Mouse (Mus musculus) urinary bladder, adult 18-20 months (tissue): ENCODE results near the gene Crybb1.

Source experiments
- DNase-seq, 2 experiments: peaks; one replicate each; pipeline ENCODE4 v3.0.0; 2022; ENCODE audit warnings: low spot score in 2 of 2, mixed read lengths in 2 of 2

The Crybb1 gene

DNA sequence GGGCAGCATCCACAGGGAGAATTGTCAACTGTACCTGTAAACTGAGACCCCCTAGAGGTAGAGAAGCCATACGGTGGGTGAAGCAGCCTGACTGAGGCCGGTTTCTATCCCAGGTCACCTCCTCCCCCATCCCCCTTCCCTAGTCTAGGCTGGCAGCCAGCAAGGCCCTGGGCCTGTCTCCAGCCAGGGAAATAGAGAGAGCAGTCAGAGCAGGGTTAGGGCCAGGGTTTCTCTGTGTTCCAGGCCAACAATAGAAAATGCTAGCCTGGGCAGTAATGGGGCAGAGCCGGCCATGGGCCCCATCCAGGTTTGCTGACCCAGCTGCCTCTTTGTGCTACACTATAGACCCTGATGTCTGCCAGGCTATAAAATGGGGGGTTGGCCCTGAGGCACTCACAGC, at the start of gene Crybb1:
Gene Crybb1, plus strand, starts transcription at position 390 of the 400 bp plus-strand sequence.
- no peak for DNase-seq

DNA sequence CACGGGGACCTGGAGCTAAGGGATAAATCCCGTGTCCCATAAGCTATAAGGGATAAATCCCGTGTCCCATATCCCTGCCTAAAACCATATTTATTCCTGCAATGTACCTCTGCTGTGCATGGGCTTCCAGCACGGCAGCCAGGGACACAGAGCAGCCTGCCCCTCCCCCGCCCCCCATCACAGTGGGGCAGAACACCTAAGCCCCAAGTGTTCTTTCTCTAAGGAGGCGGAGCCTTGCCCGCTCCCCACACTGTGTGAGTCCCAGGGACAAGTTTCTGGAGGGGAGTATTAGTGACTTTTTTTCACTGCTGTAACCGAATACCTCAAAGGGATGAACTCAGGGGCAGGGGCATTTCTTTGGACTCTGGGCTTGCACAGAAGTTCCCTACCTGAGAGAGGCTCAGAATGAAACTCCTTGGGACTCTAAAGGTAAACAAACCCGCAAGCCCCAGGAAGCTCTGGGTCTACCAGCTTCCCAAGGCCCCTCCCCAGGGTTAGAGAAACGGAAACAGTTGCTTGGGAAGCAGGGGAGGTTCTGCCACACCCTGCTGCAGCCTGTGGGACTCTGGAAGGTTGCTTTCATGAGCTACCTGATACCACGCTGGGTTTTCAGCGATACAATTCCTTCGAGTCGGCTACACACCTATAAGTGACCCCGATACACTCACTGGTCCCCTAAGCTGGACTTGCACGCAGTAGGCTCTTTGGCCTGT, 48.9 kb upstream of the Crybb1 start:
- DNase-seq = no peak

DNA sequence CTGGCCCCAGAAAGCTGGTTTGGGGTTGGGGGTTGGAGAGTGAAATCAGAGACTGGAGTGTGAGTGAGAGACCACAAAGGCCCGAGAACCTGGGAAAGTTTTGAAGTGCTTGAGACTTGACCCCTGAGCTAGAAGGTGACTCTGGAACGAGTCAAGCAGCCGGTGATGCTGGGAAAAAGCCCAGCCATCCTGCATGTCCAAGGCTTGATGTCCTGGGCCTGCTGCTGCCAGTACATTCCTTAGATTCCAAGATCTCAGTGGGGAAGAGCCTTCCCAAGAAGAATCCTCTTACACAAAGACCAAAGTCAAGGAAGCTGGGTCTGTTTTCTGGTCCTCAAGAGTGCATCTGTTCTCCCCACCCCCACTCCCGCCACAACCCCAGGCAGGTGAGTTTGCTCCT, 47.3 kb upstream of the Crybb1 start:
- DNase-seq = no peak

DNA sequence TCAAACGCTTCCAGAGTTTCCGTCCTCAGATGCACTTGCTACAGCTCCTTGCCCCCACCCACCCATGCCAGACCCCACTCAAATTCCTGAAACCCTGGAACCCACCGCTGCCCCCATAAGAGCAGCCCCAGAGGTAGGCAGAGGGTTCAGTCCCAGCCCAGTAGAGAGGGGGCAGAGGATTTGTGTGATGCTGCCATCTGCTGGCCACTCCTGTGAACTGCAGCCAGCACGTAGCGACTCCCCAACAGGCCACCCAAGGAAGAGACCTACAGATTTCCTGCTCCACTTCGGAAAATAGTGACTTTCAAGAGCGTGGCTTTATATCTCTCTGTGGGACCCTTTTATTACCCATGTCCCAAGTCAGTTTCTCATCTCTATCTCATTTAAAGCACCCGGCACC, 45.5 kb upstream of the Crybb1 start:
- peak in 1 of 2 experiments; percentile 28 for DNase-seq

DNA sequence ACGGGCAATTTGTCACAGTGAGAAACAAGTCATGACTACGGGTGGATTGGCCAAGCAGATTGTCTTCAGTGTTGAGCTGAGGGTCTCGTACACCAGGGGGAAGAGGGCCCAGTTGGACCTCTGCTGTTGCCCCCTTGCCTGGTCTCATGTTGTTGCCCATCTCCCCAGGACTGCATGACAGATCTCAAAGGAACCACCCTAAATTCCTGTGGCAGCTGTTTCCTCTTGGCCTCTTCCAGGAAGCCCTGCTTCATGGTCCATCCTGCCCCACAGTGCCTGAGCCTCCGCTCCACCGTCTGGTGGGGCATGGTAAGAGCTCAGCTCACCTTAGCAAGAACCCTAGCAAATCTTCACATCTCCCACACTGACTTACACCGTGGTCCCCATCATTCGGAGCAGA, 43.7 kb upstream of the Crybb1 start:
- DNase-seq = no peak

DNA sequence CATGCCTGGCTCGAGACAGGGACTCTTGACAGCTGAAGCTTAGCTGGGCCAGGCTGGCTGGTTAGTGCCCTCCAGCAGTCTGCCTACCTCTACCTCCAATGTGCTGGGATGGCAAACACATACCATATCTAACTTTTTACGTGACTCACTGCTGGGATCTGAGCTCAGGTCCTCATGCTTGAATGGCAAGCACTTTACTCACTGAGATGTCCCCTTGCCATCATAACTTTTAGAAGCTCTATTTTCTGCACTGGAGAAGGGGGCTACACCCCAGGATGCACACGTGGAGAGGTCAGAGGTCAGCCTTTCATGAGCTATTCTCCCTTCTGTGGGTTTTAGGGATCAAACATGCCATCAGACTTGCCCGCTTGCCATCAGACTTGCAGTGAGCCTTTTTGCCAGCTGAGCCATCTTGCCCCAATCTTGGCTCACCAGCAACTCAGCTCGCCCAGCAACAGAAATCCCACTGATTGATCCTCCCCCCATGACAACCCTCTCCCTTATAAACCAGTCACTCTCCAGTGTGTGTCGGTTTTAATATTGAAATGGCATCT, 42.8 kb upstream of the Crybb1 start:
- no peak for DNase-seq

DNA sequence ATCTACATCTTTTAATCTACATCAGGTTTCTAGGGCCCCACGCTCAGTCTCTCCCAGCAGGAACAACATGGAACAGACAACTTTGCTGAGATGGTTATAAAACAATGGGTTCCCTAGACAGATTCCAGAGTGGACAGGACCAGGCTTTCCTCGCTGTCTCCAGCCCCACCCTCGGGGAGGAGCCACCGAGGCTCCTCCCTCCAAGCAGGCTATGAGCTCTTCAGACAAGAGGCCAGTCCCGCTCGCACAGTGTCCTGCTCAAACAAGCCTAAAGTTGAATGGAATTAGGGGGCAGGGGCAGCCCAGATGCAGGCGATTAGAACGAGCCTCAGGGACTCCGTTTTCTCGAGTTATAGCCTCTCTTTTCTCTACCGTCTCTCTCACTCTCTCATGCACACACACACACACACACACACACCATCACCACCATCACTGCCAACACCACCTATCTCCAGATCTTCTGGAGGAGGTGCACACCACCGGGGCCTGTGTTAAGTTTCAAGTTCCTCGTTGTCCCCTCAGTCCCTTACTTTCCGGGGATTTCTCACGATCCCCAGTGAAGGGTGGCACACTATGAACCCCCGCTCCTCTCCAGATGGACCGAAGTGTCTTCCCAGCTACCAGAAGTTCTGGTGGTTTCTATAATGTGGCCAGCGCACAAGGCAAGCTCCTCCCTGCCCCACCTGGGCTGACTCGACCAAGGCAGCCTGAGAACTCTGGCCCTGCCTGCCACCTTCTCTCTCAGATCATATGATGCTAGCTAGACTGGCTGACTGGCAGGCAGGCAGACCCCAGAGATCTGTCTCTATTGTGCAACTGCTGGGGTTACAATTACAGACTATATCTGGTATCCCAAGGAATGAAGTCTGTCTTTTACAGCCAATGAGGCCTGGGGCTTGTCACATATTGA, 42.0 kb upstream of the Crybb1 start:
- no peak for DNase-seq

DNA sequence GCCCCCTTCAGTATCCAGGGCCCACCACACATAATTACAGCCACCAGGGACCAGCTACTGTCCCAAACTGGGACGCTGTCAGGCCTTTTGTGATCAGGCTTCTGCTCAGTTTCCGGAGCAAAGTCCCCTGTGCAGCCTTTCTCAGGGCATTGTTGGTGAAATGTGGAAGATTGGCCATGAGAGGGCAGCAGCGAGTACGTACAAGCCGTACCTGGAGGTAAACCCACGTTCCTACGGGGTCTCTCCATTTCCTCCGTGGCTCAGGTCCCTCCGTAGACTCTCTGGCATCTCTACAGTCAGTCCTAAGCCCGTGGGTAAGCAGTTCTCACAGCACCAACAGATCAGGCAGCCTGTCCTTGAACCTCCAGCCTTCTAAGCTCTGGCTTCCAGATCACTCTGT, 41.2 kb upstream of the Crybb1 start:
- DNase-seq = peak in 1 of 2 experiments; percentile 38

DNA sequence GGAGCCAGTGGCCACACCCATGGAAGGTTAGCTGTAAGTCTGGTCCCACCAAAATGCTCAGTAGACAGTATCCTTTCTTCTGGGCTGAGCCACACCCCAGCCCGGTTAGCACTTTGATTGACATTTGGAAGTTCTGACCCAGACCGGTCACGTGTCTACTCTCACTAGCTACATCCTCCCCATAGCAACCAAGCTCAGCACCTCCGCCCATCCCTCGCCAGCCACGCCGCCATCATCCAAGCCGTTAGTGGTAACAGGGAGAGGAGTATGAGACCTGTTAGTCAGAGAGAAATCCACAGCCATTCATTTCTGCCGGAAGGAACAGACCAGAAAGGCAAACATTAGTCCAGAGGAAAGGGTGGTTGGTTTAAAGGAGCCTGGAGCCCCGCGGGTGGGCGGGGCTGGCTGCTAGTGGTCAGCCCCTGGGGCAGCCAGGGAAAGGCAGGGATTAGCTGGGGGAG, 40.3 kb upstream of the Crybb1 start:
- DNase-seq = no peak

DNA sequence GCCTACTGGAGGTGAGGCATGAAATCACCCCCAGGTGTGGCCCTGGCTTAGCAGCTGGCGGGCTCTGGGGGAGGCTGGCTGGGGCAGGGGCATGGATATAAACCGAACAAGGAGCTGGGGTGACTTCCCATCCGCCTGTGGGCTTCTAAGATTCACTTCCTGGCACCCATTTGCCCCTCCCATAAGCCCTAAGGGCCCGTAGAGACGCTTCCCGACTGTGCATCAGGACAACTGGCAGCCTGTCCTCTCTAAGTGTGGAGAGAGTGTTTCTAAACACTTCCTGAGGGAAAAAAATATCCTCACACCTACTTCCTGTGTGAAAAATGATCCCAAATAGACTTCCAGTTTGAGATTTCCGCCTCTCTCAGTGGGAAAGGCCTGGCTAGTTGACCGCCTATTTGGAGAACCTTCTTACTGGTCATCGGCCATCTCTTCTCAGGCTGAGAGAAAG, 39.8 kb upstream of the Crybb1 start:
- no peak for DNase-seq

DNA sequence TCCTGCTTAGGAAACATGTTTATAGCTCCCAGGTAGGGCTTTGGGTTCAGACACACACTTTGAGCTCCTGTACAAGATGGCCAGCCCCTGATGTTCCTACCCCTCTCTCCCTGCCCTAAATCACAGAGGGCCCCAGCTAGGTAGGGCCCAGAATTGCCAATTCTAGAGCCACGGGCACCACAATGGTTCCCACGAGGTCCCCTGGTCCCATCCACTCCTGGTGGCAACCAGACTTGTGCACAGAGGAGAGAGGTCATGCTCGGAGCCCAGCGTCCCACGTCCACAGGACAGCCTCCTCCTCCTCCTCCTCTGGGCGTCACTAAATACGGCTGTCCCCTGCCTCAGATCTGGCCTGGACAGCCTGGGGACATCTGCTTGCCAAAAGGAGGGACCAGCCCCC, 39.3 kb upstream of the Crybb1 start:
- no peak for DNase-seq

DNA sequence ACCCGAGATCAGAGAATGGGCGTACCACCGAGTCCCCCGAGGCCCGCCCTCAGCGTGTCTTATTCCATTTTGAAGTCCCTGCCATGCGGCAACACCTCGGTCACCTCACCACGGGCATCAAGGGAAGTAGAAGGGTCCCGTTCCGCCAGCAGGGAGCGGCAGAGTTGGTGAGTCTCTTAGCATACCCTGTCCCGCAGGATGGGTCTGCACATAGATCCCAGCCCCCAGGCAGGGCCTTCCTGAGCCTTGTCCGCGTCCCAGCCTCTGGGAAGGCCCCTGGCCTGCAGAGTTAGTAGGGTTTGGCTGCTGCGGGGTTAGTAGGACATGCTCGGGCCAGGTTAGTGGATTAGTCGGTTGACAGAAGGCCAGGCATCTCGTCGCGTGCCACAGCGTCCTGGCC, 38.6 kb upstream of the Crybb1 start:
- no peak for DNase-seq

DNA sequence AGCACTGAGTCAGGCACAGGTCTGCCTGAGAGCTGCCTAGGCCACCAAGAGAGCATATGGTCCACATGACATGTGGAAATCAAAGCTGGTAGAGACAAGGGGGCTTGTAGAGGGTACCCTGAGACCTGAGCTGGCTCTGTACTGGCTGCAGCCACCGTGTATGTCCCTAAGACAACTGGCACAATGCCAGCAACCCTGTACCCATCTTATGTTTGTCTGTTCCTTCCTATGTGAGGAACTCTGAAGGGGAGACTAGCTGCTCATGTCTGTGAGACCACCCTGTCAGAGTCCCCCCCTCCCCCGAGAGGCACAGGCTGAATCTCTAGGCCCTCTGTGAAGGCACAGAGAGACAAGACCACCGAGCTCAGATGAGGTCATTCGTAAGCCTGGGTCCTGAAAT, 36.9 kb upstream of the Crybb1 start:
- no peak for DNase-seq

DNA sequence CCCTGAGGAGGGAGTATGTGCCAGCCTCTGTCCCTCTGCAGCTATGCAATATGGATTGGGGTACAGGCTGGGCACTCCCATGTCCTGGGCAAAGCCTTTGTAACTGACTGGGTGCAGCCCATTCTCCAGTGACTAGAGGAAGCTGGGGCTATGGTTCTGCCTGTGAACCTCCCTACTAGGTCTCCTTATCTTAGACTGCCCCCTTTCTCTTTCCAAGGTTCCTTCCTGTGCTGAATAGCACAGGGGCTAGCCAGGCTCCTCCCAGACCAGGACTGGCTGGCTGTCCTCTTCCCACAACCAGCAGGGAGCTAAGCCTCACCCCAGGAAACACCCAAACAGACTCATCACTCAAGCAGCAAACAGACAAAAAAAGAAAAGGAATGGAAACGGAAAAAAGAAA, 36.2 kb upstream of the Crybb1 start:
- DNase-seq = no peak

DNA sequence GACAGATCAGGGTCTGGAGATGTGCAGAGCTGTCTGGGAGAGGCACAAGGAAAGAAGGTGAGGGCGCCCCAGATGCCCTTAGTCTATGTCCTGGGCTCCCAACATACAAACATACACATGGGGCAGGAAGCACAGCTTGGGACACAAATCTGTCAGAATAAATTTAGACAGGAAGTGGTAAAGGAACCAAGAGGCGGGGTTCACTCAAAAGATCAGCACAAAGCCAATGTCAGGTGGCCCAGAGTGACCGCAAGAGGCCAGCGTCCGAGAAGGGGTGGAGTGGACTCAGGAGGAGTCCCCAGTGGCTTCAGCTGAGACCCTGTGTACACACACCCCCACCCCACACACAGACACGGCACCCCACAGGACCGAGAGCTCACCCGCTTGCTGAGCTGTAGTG, 35.4 kb upstream of the Crybb1 start:
- DNase-seq = no peak

DNA sequence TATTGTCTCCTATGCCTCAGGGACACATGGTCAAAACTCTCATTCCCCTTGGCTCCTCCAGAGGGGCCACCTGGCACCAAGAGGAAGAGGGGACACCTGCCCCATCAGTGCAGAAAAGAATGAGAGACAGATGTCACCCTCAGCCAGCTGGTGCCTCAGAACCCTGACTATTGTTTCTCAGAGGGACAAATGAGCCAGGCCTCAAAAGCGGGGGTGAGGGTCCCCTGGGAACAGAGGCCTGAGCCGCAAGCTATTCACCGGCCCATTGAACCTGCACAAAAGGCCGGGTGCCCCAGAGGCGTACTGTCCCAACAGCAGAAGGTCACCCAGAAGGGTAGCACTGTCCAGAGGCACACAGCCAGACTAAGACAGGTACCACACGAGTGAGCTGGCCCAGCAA, 30.0 kb upstream of the Crybb1 start:
- no peak for DNase-seq

DNA sequence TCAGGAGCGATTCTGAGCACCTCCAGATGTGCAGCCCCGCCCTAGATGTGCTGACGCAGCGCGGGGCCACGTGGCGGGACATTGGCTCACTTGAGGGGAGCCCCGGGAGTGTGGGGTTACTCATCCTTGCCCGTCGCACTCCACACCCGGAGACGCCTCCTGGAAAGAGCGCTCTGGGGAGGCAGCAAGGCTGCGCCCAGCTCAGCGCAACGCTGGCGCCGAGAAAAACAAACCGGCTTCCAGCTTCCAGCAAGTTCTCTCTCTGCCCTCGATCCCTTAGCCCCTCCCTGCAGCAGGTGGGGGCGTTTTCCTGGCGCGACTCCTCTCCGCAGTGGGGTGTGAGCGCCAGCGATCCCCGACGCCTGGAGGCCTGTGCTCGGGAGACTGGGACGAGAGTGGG, 28.3 kb upstream of the Crybb1 start:
- DNase-seq = peak in 1 of 2 experiments; percentile 10

DNA sequence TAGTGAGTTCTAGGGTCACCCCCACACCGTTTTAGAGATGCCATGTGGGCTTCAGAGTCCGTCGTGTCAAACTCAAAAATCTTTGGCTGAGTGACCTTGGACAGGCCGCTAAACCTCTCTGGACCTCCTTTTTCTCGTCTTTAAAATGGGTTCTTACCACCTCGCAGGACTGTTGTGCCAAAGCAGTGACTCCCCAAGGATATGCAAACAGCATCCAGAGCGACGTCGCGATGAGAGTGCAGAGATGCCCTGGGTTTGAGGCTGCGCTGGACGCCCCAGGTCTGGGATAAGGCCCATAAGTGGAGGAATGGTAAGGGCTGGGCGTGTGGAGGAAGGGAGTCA, 27.7 kb upstream of the Crybb1 start:
- DNase-seq = no peak

DNA sequence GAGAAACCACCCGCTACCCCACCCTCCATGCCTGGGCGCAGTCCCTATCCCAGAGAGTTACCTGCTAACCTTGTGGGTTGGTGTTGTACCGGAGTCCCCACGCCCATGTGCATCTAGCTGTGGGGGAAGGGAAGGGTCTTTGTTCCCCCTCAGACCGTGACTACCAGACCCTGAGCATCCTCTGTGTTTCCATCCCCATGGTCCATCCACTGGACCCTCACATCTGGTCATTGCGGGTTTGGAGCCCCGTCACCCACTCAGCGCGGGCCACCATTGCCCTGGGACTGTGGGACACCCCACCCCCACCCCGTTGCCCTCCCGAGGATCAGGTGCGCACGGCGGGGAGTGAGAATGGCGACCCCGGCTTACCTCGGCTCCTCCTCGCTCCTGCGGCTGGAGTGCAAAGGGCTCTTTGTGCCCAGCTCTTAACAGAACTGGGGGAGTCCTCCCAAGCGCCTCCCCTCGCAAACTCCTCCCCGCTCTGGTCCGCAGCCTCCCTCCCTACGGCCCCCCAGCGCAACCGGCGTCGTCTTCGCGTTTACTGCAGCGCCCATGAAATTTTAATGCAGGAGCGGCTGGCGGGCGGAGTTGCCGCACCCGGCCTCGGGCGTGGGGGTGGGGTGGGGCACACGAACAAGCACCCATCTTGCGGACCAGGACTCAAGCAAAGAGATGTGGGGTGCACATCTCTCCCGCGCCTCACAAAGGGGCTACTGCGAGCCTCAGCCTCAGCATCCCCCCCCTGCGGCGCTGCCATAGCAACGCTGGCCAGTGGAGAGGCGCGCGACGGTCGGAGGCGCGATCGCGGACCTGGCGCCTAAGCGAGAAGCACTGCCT, 27.2 kb upstream of the Crybb1 start:
- DNase-seq = no peak

DNA sequence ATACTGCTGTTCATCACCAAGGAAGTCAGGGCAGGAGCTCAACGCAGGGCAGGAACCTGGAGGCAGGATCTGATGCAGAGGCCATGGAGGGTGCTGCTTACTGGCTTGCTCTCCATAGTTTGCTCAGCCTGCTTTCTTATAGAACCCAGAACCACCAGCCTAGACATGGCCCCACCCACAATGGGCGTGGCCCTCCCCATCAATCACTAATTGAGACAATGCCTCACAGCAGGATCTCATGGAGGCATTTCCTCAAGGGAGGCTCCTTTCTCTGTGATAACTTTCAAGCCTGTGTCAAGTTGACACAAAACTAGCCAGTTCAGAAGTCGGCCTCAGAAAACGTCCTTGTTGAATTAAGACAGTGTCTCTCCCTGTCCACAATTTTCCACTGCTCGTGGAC, 19.8 kb upstream of the Crybb1 start:
- DNase-seq = no peak

DNA sequence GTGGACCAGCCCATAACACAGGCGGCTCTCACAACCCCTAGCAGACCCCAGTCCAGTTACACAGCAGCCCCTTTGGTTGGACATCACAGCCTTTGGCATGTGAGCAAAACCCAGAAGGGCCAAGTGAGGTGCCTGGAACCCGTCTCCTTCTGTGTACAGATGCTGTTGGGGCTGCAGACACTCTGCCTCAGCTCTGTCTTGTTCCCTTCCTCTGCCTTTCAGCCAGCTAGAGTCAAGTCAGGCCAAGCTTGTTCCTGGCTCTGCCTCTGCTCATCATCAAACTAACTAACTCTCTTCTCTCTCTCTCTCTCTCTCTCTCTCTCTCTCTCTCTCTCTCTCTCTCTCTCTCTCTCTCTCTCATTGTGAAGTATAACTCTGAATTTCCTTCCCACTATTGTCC, 19.0 kb upstream of the Crybb1 start:
- DNase-seq = no peak

DNA sequence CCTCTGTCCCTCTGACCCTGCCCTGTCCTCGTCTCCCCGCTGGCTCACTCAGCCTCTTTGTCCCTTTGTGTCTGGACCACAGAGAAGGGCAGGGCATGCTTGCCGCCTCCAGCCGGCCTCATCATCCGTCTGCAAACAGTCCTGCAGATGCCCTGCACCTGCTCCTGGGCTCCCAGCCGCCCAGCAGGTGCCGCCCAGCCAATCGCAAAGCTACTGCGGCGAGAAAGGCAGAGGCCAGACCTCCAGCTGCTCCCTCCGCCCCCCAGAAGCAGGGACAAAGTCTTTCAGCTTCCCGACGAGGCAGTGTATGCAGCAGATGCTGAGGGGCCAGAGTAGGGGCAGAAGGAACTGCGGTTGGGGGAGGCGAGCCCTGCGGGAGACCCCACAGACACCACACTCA, 18.2 kb upstream of the Crybb1 start:
- no peak for DNase-seq
